Mouse (Mus musculus) lung, adult 2 months (tissue): Measurements from ENCODE around the gene Wsb1.

Experiments used
- CTCF ChIP-seq: fragments of 200-500 bp; IDR thresholded peaks from 2 replicates; pipeline ENCODE4 v1.5.1; 2011; ENCODE audit warnings: mild to moderate bottlenecking, low read length, control low read depth; ENCODE audit not compliant: insufficient read depth
- POLR2A ChIP-seq: fragments of 200-500 bp; IDR thresholded peaks from 2 replicates; pipeline ENCODE4 v1.6.1; 2011; ENCODE audit warnings: low read depth, mild to moderate bottlenecking, control low read depth, low read length, borderline replicate concordance; ENCODE audit errors: extremely low read depth

GRCm38 (mm10) chr11:79229057-79229504 lies 25.4 kb downstream of the Wsb1 start:
- TF ChIP-seq POLR2A (no peak), CTCF (no peak)
